Mouse (Mus musculus) gonadal fat pad, adult 2 months (tissue): ENCODE results near the gene Dbp. TPM values are rescaled to one million over a fixed set of nuclear protein-coding genes. Genes with fewer than 3 reads are reported as not detected.

Experiments used
- DNase-seq: peaks from one replicate; pipeline ENCODE4 v3.0.0-alpha.2; 2012; ENCODE audit warnings: low read depth
- polyA plus RNA-seq: library from polyadenylated mRNA; depleted of rRNA; stranded (reverse); fragments of >200 nt; gene quantifications from 2 replicates; pipeline ENCODE4 v1.2.3, GENCODE M21; 2012

Dbp gene
- polyA plus RNA-seq, 1 experiment, result 31.0 TPM

- DNase-seq, result no peak
Observed at GRCm38 (mm10) chr7:45693921-45694591, 10.8 kb upstream of the Dbp start, which contains the start of gene Sec1. Gene Sec1, minus strand, starts transcription at chr7:45694402.

GRCm38 (mm10) chr7:45695098-45695497, 9.8 kb upstream of the Dbp start:
- no peak for DNase-seq

- no peak for DNase-seq
Observed at GRCm38 (mm10) chr7:45697894-45698293, 7.0 kb upstream of the Dbp start.

GRCm38 (mm10) chr7:45699523-45700141, 5.3 kb upstream of the Dbp start, which contains the start of gene Car11:
Gene Car11, plus strand, starts transcription at chr7:45699843.
- no peak for DNase-seq

GRCm38 (mm10) chr7:45700301-45701015, 4.4 kb upstream of the Dbp start:
- DNase-seq, result no peak

- DNase-seq, result no peak
Observed at GRCm38 (mm10) chr7:45701072-45701471, 3.8 kb upstream of the Dbp start.

- no peak for DNase-seq
Observed at GRCm38 (mm10) chr7:45701607-45702006, 3.3 kb upstream of the Dbp start.

GRCm38 (mm10) chr7:45702316-45702715, 2.6 kb upstream of the Dbp start:
- DNase-seq, result no peak

GRCm38 (mm10) chr7:45702809-45703520, 1.9 kb upstream of the Dbp start:
- no peak for DNase-seq

GRCm38 (mm10) chr7:45703521-45704033, 1.3 kb upstream of the Dbp start:
- DNase-seq, result no peak

GRCm38 (mm10) chr7:45704046-45704559, 785 bp upstream of the Dbp start:
- no peak for DNase-seq

GRCm38 (mm10) chr7:45705443-45705864, 566 bp downstream of the Dbp start:
- DNase-seq, result no peak

- no peak for DNase-seq
Observed at GRCm38 (mm10) chr7:45705873-45706281, 989 bp downstream of the Dbp start.

GRCm38 (mm10) chr7:45706721-45707241, 1.9 kb downstream of the Dbp start:
- no peak for DNase-seq

- no peak for DNase-seq
Observed at GRCm38 (mm10) chr7:45707375-45707967, 2.6 kb downstream of the Dbp start.

- no peak for DNase-seq
Observed at GRCm38 (mm10) chr7:45708221-45708761, 3.4 kb downstream of the Dbp start.

- DNase-seq, result no peak
Observed at GRCm38 (mm10) chr7:45709036-45709435, 4.1 kb downstream of the Dbp start.

GRCm38 (mm10) chr7:45709677-45710355, 4.9 kb downstream of the Dbp start:
- DNase-seq, result no peak

GRCm38 (mm10) chr7:45710477-45711191, 5.7 kb downstream of the Dbp start:
- DNase-seq, result no peak
